Mouse (Mus musculus) kidney, adult 2 months (tissue): ENCODE measurements around the gene Ift22.

ENCODE experiments used
- CTCF ChIP-seq: fragments of 200-500 bp; conservative IDR thresholded peaks from 2 replicates; pipeline ENCODE4 v1.5.1; 2011; ENCODE audit warnings: low read depth, mild to moderate bottlenecking, control low read depth, low read length, moderate library complexity, mixed read lengths; ENCODE audit not compliant: insufficient read depth, insufficient read length
- POLR2A ChIP-seq: fragments of 200-500 bp; IDR thresholded peaks from one replicate; pipeline ENCODE4 v1.6.1; 2011; ENCODE audit warnings: low read depth, low read length, control low read depth

DNA sequence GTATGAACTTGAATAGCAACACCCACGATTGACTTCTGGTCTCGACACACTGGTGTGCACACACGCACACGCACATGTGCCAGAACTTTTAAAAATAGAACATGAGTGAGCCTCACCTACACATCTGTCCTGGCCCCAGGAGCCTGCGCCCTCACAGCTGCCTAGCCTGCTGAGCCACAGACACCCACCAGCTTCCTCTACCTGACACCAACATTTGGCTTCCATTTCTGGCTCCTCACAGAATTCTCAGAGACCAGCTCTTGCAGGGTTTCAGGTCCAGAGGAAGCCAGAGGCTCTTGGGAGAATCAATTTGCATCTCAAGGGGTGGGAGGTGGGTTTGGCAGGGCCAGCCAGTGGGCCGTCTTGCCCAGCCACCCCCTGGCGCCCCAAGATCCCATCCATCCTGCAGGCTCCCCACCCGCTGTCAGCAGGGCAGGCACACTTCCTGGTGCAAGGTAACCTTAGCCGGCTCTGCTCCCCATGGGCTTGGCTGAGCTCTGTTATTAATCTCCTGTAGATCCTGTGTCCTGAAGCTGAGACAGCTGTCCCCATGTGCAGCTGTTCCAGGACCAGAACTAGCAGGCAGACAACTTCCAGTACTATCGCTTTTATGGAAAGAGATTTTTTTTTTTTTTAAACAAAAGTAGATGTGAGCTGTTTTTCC is 38.4 kb upstream of the Ift22 start:
- TF ChIP-seq CTCF (no peak), POLR2A (no peak)
